Mouse (Mus musculus): ENCODE results near the gene Xpo5. TPM values are rescaled to one million over a fixed set of nuclear protein-coding genes. Genes with fewer than 3 reads are reported as not detected.
A peak's percentile ranks its signal among the peaks of the same experiment; 100 is the strongest.

Gene Xpo5
- polyA plus RNA-seq, 1 experiment: 19.6 TPM

GRCm38 (mm10) chr17:46237079-46237478 lies 34.5 kb downstream of the Xpo5 start:
- 90% methylated on average over 6 of the region's 6 CpGs for WGBS
- H3K4me1 ChIP-seq (ENCODE audit: control insufficient read depth, insufficient read depth, low read length): no peaks in the 10 kb centered on the region
- TF ChIP-seq CTCF (IDR thresholded peaks at IDR 0.05; ENCODE audit: insufficient read depth, low read length) (no peak), POLR2A (IDR thresholded peaks at IDR 0.05; ENCODE audit: borderline replicate concordance, extremely low read depth, low read depth, low read length) (no peak)
- DNase-seq: no peak
- H3K4me3 ChIP-seq (replicated peaks; ENCODE audit: extremely low read depth, low read depth, low read length): no peak overlapping the region

GRCm38 (mm10) chr17:46237480-46237879 lies 34.9 kb downstream of the Xpo5 start:
- WGBS: 79% methylated on average over 5 of the region's 5 CpGs
- no peaks in the 10 kb centered on the region for H3K4me1 ChIP-seq (ENCODE audit: control insufficient read depth, insufficient read depth, low read length)

GRCm38 (mm10) chr17:46239516-46240114 lies 37.0 kb downstream of the Xpo5 start:
- no peak for TF ChIP-seq POLR2A (IDR thresholded peaks at IDR 0.05; ENCODE audit: borderline replicate concordance, extremely low read depth, low read depth, low read length)
- no peak for TF ChIP-seq CTCF (IDR thresholded peaks at IDR 0.05; ENCODE audit: insufficient read depth, low read length)

More at GRCm38 (mm10) chr17:46237480-46237879, 34.9 kb downstream of the Xpo5 start:
- DNase-seq: no peak
- H3K4me3 ChIP-seq (replicated peaks; ENCODE audit: extremely low read depth, low read depth, low read length): no peak overlapping the region
- no peak for TF ChIP-seq POLR2A (IDR thresholded peaks at IDR 0.05; ENCODE audit: borderline replicate concordance, extremely low read depth, low read depth, low read length)
- no peak for TF ChIP-seq CTCF (IDR thresholded peaks at IDR 0.05; ENCODE audit: insufficient read depth, low read length)

GRCm38 (mm10) chr17:46241471-46241870 lies 38.9 kb downstream of the Xpo5 start:
- Histone ChIP-seq H3K4me1 (ENCODE audit: control insufficient read depth, insufficient read depth, low read length) (no peaks in the 10 kb centered on the region), H3K4me3 (replicated peaks; ENCODE audit: extremely low read depth, low read depth, low read length) (no peak overlapping the region)
- WGBS: 51% methylated on average over 11 of the region's 11 CpGs
- no peak for DNase-seq
- no peak for TF ChIP-seq CTCF (IDR thresholded peaks at IDR 0.05; ENCODE audit: insufficient read depth, low read length)
- TF ChIP-seq POLR2A (IDR thresholded peaks at IDR 0.05; ENCODE audit: borderline replicate concordance, extremely low read depth, low read depth, low read length): no peak

More at GRCm38 (mm10) chr17:46239516-46240114, 37.0 kb downstream of the Xpo5 start:
- Histone ChIP-seq H3K4me3 (replicated peaks; ENCODE audit: extremely low read depth, low read depth, low read length) (no peak overlapping the region), H3K4me1 (ENCODE audit: control insufficient read depth, insufficient read depth, low read length) (no peaks in the 10 kb centered on the region)
- WGBS: 84% methylated on average over 15 of the region's 15 CpGs
- DNase-seq: no peak

- H3K4me3 ChIP-seq (replicated peaks; ENCODE audit: extremely low read depth, low read depth, low read length): no peak overlapping the region
- 63% methylated on average over 13 of the region's 13 CpGs for WGBS
- DNase-seq: peak; percentile 38
- peaks cover 3% of the 10 kb centered on the region; the same call in 1 of the 2 replicates for H3K4me1 ChIP-seq (ENCODE audit: control insufficient read depth, insufficient read depth, low read length)
- no peak for TF ChIP-seq CTCF (IDR thresholded peaks at IDR 0.05; ENCODE audit: insufficient read depth, low read length)
- TF ChIP-seq POLR2A (IDR thresholded peaks at IDR 0.05; ENCODE audit: borderline replicate concordance, extremely low read depth, low read depth, low read length): no peak
These were observed 39.7 kb downstream of the Xpo5 start for GRCm38 (mm10) chr17:46242274-46242673.

GRCm38 (mm10) chr17:46242993-46243392 lies 40.4 kb downstream of the Xpo5 start:
- no peak for TF ChIP-seq CTCF (IDR thresholded peaks at IDR 0.05; ENCODE audit: insufficient read depth, low read length)
- peak; percentile 13; the same call in 1 of the 2 replicates for TF ChIP-seq POLR2A (IDR thresholded peaks at IDR 0.05; ENCODE audit: borderline replicate concordance, extremely low read depth, low read depth, low read length)
- Histone ChIP-seq H3K4me1 (ENCODE audit: control insufficient read depth, insufficient read depth, low read length) (peaks cover 3% of the 10 kb centered on the region; the same call in 1 of the 2 replicates), H3K4me3 (replicated peaks; ENCODE audit: extremely low read depth, low read depth, low read length) (no peak overlapping the region)
- DNase-seq: peak; percentile 54
- WGBS: 68% methylated on average over 4 of the region's 4 CpGs

GRCm38 (mm10) chr17:46243624-46244023 lies 41.0 kb downstream of the Xpo5 start:
- peaks cover 4% of the 10 kb centered on the region for H3K4me1 ChIP-seq (ENCODE audit: control insufficient read depth, insufficient read depth, low read length)
- WGBS: 48% methylated on average over 2 of the region's 2 CpGs
- no peak for DNase-seq
- TF ChIP-seq CTCF (IDR thresholded peaks at IDR 0.05; ENCODE audit: insufficient read depth, low read length) (no peak), POLR2A (IDR thresholded peaks at IDR 0.05; ENCODE audit: borderline replicate concordance, extremely low read depth, low read depth, low read length) (no peak)
- H3K4me3 ChIP-seq (replicated peaks; ENCODE audit: extremely low read depth, low read depth, low read length): no peak overlapping the region

GRCm38 (mm10) chr17:46244579-46244978 lies 42.0 kb downstream of the Xpo5 start:
- peaks cover 12% of the 10 kb centered on the region for H3K4me1 ChIP-seq (ENCODE audit: control insufficient read depth, insufficient read depth, low read length)
- 46% methylated on average over 10 of the region's 10 CpGs for WGBS
- peak; percentile 56 for DNase-seq
- H3K4me3 ChIP-seq (replicated peaks; ENCODE audit: extremely low read depth, low read depth, low read length): no peak overlapping the region
- no peak for TF ChIP-seq POLR2A (IDR thresholded peaks at IDR 0.05; ENCODE audit: borderline replicate concordance, extremely low read depth, low read depth, low read length)
- TF ChIP-seq CTCF (IDR thresholded peaks at IDR 0.05; ENCODE audit: insufficient read depth, low read length): no peak

- under 1% methylated on average over 53 of the region's 53 CpGs for WGBS
These were observed 45.1 kb downstream of the Xpo5 start, which contains the start of the genes Polr1c and Yipf3 for GRCm38 (mm10) chr17:46247512-46248188. Gene Polr1c, minus strand, starts transcription at chr17:46248054. Gene Yipf3, plus strand, starts transcription at chr17:46248080.

More at GRCm38 (mm10) chr17:46247512-46248188, 45.1 kb downstream of the Xpo5 start, which contains the start of the genes Polr1c and Yipf3:
- TF ChIP-seq CTCF (IDR thresholded peaks at IDR 0.05; ENCODE audit: insufficient read depth, low read length): no peak
- peak; percentile 85 for TF ChIP-seq POLR2A (IDR thresholded peaks at IDR 0.05; ENCODE audit: borderline replicate concordance, extremely low read depth, low read depth, low read length)
- DNase-seq: peak; percentile 96
- Histone ChIP-seq H3K4me3 (replicated peaks; ENCODE audit: extremely low read depth, low read depth, low read length) (peak within 1 kb of the TSS; percentile 94), H3K4me1 (ENCODE audit: control insufficient read depth, insufficient read depth, low read length) (peaks cover 12% of the 10 kb centered on the region)

All from lung, adult 2 months (tissue).